Mouse (Mus musculus) intestine, embryonic 15.5 days (tissue): ENCODE data around the gene Hoxd3. TPM values are rescaled to one million over a fixed set of nuclear protein-coding genes. Genes with fewer than 3 reads are reported as not detected.

Source experiments
- ATAC-seq: fragments of 200-750 bp; cut with Nextera tagmentation; 2 replicates; pipeline ENCODE4 v1.8.0; 2017; ENCODE audit warnings: moderate TSS enrichment, moderate library complexity
- H3K27ac ChIP-seq: fragments of 300-500 bp; sonication (generic); 2 replicates; pipeline ENCODE4 v1.5.1; 2015; ENCODE audit warnings: mild to moderate bottlenecking, inconsistent platforms
- H3K27me3 ChIP-seq: fragments of 300-500 bp; sonication (generic); replicated peaks from 2 replicates; pipeline ENCODE4 v1.6.1; 2015; ENCODE audit warnings: inconsistent platforms
- H3K36me3 ChIP-seq: fragments of 300-500 bp; sonication (generic); 2 replicates; pipeline ENCODE4 v1.6.1; 2015; ENCODE audit warnings: inconsistent platforms
- H3K4me1 ChIP-seq: fragments of 300-500 bp; sonication (generic); replicated peaks from 2 replicates; pipeline ENCODE4 v1.6.1; 2015; ENCODE audit warnings: inconsistent platforms
- H3K4me2 ChIP-seq: fragments of 300-500 bp; sonication (generic); replicated peaks from 2 replicates; pipeline ENCODE4 v1.6.1; 2015; ENCODE audit warnings: mild to moderate bottlenecking, inconsistent platforms
- H3K4me3 ChIP-seq: fragments of 300-500 bp; sonication (generic); replicated peaks from 2 replicates; pipeline ENCODE4 v1.5.1; 2015; ENCODE audit warnings: inconsistent platforms
- H3K9ac ChIP-seq: fragments of 300-500 bp; sonication (generic); 2 replicates; pipeline ENCODE4 v1.6.1; 2015; ENCODE audit warnings: inconsistent platforms
- H3K9me3 ChIP-seq: fragments of 300-500 bp; sonication (generic); 2 replicates; pipeline ENCODE4 v1.6.1; 2016; ENCODE audit warnings: inconsistent platforms
- WGBS: fragments of 180-500 bp; shearing (Covaris S2); methylation state at CpG from one replicate; pipeline ENCODE4 v1.1.7; 2015; 5-methylcytosine and 5-hydroxymethylcytosine counted together
- polyA plus RNA-seq: library from polyadenylated mRNA; unstranded; fragments of >200 nt; fragmentation: Nextera tagmentation; extraction: Ambion mirVana; gene quantifications from 2 replicates; pipeline ENCODE4 v1.2.1, GENCODE M21; 2015

Hoxd3 gene
- 18.8 and 19.2 TPM in 2 replicates for polyA plus RNA-seq

DNA sequence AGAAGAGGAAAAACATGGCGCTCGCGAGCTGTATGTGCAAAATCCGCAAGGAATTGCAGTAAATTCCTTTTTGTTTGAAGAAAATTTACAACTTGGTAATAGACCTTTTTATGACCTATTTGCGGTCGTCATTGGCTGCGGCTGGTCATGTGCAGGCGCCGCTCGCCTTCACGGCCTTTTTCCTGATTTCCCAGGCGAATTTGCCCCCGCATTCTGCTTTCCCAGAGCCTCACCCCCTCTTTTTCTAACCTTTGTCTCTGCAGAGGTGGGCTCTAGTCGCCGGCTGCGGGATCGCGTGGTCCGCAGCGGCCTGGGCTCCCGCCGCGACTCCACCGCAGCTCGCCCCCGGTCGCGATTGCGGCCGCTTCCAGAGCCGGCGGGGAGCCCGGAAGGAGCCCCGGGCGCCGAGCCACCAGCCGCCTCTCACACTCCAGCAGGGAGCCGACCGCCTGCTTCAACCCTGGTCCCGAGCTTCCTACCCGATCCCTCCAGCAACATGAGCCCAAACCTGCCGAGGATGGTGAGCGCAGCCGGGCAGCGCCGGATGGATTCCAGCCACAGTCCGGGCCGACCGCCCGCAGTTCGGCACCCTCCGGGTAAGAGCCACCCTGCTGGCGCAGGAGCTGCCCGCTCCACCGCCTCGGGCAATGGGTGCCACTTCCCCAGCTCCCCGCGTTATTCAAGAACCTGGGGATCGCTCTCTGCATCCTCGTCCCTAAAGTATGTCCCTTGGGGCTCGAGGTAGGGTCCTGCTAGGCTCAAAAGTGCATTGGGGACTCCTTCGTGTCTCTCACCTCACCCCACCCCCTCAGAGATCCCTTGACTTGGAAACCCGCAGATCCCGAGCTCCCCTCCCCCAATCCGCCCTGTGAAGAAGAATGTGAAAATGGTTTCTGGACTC is at the start of gene Hoxd3, which contains the start of gene Hoxd4:
Gene Hoxd3, plus strand, starts transcription at position 207 of the 901 bp plus-strand sequence.
Gene Hoxd4, plus strand, starts transcription at position 209 of the 901 bp plus-strand sequence.
- Histone ChIP-seq H3K9ac (peak within 1 kb of the TSS; percentile 66), H3K4me3 (peak within 1 kb of the TSS; percentile 48), H3K4me2 (peak within 1 kb of the TSS; percentile 73), H3K9me3 (no peaks in the 10 kb centered on the region), H3K27me3 (peaks cover 52% of the 10 kb centered on the region), H3K27ac (peak within 1 kb of the TSS; percentile 74), H3K36me3 (no peaks in the 10 kb centered on the region), H3K4me1 (no peaks in the 10 kb centered on the region; the same call in 1 of the 2 replicates)
- ATAC-seq = peak; percentile 53
- under 1% methylated on average over 65 of the region's 65 CpGs for WGBS

DNA sequence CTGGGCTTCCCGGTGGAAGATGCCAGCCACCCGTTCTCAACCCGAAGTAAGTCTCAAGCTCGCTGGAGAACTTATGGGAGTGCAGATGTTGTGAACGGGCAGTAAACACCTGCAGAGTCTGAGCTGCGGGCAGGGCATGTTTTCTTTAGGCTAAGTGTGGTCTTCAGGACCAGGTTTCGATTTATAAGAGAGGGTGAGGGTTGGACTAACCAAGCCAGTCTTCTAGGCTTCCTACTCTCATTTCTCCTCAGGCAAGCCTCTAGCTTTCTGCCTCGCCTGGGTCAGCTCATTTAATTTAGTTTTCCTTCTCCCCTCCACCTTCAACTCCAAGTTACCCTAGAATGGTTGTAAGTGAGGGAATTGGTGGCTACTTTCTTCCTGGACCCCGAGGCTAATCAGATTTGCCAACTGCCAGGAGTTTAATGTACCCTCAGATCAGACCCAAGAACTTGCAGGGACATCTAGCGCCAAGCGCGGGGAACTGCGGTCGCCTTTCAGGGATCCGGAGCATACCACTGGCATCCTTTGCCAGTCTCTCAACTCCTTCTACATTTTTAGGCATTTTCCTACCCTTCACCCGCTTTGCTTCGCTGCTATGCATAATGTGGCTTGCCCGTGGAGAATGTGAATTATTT is 48.3 kb upstream of the Hoxd3 start:
- no peak for ATAC-seq
- Histone ChIP-seq H3K9me3 (no peaks in the 10 kb centered on the region), H3K27me3 (peaks cover 90% of the 10 kb centered on the region), H3K4me3 (no peak overlapping the region), H3K4me1 (peaks cover 18% of the 10 kb centered on the region), H3K27ac (no peak overlapping the region), H3K4me2 (no peak overlapping the region), H3K9ac (no peak overlapping the region), H3K36me3 (no peaks in the 10 kb centered on the region)
- 4% methylated on average over 18 of the region's 18 CpGs for WGBS

DNA sequence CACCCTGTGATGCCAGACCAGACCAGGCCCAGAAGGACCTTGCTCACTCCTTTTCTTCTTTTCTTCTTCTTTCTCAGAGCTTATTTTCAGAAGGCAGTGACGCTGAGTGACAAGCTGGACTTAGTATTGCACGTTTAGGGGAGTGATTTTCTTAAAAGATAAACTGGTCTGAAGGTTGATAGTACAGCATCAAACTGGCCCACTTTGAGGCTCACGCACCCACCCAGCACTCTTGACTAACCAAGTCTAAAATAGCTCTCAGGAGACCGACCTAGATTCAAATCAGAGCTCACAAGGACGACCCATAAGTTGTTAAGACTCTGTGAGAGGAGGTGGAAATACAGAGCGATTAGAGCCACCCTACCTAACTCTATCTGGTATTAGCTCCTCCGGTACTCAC is 45.3 kb upstream of the Hoxd3 start:
- WGBS = 1% methylated on average over 7 of the region's 7 CpGs
- H3K9ac ChIP-seq = no peak overlapping the region
- H3K27me3 ChIP-seq = peaks cover 87% of the 10 kb centered on the region
- H3K27ac ChIP-seq = no peak overlapping the region
- no peak for ATAC-seq
- H3K9me3 ChIP-seq = no peaks in the 10 kb centered on the region
- no peak overlapping the region for H3K4me2 ChIP-seq
- no peaks in the 10 kb centered on the region for H3K36me3 ChIP-seq
- no peak overlapping the region for H3K4me3 ChIP-seq
- H3K4me1 ChIP-seq = peaks cover 14% of the 10 kb centered on the region

DNA sequence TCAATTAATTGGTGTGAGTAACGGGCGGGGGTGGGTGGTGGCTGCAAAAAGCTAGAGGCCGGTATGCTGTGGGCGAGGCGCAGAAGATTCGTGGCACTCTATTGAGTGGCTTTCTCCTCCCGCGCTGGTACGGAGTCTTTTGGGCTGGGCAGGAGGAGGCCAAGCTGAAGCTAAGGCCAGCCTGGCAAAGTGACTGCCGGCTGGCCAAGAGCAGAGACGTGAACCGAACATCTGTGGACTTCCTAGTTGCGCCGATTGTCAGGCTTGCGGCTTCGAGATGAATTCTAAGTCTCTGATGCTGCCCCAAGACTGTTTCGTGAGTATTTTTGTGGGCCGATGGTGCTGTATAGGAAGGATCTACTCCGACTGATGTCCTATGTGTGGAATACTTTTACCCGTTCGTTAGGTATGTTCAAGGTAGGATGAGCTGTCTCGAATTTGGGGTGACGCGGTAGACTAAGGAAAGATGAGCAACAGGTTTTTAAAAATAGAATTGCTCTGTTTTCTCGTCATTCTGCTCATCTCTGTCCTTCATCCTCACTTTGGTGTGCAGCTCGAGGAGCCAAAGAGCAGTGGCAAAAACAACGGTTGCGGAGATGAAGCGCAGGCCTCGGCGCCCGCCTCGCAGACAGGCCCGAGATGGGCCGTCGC is 44.4 kb upstream of the Hoxd3 start:
- H3K9me3 ChIP-seq = no peaks in the 10 kb centered on the region
- no peak overlapping the region for H3K4me3 ChIP-seq
- no peak overlapping the region for H3K4me2 ChIP-seq
- peaks cover 10% of the 10 kb centered on the region for H3K4me1 ChIP-seq
- H3K27ac ChIP-seq = no peak overlapping the region
- H3K36me3 ChIP-seq = no peaks in the 10 kb centered on the region
- ATAC-seq = peak; percentile 21; the same call in 1 of the 2 replicates
- H3K27me3 ChIP-seq = peaks cover 85% of the 10 kb centered on the region
- no peak overlapping the region for H3K9ac ChIP-seq
- 3% methylated on average over 36 of the region's 36 CpGs for WGBS

DNA sequence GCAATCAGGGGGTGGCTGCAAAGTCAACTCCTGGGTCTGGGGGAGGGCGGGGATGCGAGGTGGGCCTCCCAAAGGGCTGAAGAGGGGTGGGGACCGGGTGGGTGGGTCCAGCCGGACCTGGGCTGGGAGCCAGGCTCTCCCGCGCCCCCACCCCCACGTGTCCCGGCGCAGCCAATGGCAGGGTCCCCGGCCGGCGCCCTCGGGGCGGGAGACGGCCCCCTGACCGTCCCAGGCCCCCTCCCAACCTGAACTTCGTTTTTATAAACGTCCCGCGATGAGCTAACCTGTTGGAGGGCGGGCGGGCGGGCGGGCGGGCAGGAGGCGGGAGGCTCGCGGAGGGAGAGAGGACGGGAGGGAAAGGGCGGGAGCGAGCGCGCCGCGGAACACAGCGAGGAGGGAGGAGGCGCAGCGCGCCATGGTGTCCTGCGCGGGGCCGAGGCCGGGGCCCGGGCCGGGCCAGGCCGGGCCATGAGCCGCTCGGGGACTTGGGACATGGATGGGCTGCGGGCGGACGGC is 43.8 kb upstream of the Hoxd3 start, which contains the start of gene Hoxd13:
Gene Hoxd13, plus strand, starts transcription at position 469 of the 516 bp plus-strand sequence.
- H3K9me3 ChIP-seq = no peaks in the 10 kb centered on the region
- no peaks in the 10 kb centered on the region for H3K36me3 ChIP-seq
- WGBS = under 1% methylated on average over 42 of the region's 51 CpGs
- peak; percentile 68 for ATAC-seq
- peaks cover 13% of the 10 kb centered on the region for H3K4me1 ChIP-seq
- H3K4me3 ChIP-seq = peak within 1 kb of the TSS; percentile 43
- H3K27ac ChIP-seq = no peak within 1 kb of the TSS
- peaks cover 85% of the 10 kb centered on the region for H3K27me3 ChIP-seq
- no peak within 1 kb of the TSS for H3K9ac ChIP-seq
- H3K4me2 ChIP-seq = peak within 1 kb of the TSS; percentile 87

DNA sequence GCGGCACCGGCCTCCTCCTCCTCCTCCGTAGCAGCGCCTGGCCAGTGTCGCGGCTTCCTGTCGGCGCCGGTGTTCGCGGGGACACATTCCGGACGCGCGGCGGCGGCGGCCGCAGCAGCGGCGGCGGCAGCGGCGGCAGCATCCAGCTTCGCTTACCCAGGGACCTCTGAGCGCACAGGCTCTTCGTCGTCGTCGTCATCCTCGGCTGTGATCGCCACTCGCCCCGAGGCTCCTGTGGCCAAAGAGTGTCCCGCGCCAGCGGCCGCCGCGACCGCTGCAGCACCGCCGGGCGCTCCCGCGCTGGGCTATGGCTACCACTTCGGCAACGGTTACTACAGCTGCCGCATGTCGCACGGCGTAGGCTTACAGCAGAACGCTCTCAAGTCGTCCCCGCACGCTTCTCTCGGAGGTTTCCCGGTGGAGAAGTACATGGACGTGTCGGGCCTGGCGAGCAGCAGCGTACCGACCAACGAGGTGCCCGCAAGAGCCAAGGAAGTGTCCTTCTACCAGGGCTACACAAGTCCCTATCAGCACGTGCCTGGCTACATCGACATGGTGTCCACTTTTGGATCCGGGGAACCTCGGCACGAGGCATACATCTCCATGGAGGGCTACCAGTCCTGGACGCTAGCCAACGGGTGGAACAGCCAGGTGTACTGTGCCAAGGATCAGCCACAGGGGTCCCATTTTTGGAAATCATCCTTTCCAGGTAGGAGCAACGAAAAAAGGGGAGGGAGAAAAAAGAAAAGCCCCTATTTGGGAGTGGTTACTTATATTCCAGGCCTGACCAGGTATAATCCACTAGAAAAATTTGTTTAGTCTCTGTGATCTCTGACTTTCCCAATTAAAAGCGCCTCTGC is 43.1 kb upstream of the Hoxd3 start:
- no peak overlapping the region for H3K27ac ChIP-seq
- H3K4me2 ChIP-seq = peak overlapping the region; percentile 87
- under 1% methylated on average over 59 of the region's 74 CpGs for whole genome bisulfite sequencing
- H3K4me3 ChIP-seq = peak overlapping the region; percentile 43
- no peaks in the 10 kb centered on the region for H3K36me3 ChIP-seq
- no peak overlapping the region for H3K9ac ChIP-seq
- peak; percentile 69 for ATAC-seq
- H3K9me3 ChIP-seq = no peaks in the 10 kb centered on the region
- H3K4me1 ChIP-seq = peaks cover 14% of the 10 kb centered on the region
- peaks cover 86% of the 10 kb centered on the region for H3K27me3 ChIP-seq

DNA sequence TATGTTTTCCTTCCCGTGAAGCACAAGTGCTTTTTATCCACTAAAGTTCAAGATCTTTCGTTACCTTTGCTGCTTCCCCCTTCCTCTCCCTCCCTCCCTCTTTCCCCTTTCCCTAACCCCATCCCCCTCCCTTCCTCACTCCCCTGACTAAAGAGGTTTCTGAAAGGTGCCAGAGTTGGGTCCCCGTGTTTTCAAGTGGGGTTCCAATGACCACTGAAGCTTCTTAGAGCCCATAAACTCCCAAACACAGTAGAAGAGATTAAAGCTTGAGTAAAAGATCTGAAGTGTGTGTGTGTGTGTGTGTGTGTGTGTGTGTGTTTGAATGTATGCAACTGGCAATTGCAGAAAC is 42.5 kb upstream of the Hoxd3 start:
- no peak for ATAC-seq
- 1% methylated on average over 3 of the region's 3 CpGs for WGBS

DNA sequence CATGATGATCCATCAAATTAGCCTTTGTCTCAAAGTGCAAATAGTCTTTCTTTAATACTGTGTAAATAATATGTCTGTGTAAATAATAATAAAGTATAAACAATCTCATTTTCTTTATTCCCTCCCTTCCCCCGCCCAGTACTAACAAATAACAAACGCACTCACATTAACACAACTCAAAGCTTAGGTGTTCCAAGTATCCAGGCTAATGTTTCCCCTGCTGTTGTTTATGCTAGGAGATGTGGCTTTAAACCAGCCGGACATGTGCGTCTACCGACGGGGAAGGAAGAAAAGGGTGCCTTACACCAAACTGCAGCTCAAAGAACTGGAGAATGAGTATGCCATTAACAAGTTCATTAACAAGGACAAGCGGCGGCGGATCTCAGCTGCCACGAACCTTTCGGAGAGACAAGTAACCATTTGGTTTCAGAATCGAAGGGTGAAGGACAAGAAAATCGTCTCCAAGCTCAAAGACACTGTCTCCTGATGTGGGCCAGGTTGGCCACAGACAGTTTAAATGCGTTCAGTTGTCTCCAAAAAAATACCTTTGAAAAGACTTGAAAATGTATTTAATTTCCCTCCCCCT is 42.0 kb upstream of the Hoxd3 start:
- H3K27me3 ChIP-seq = peaks cover 86% of the 10 kb centered on the region
- ATAC-seq = no peak
- no peaks in the 10 kb centered on the region for H3K36me3 ChIP-seq
- H3K27ac ChIP-seq = no peak overlapping the region
- H3K9ac ChIP-seq = no peak overlapping the region
- H3K9me3 ChIP-seq = no peaks in the 10 kb centered on the region
- peaks cover 14% of the 10 kb centered on the region for H3K4me1 ChIP-seq
- H3K4me3 ChIP-seq = no peak overlapping the region
- no peak overlapping the region for H3K4me2 ChIP-seq
- 2% methylated on average over 14 of the region's 14 CpGs for WGBS

More for the DNA sequence above, 42.5 kb upstream of the Hoxd3 start:
- no peak overlapping the region for H3K27ac ChIP-seq
- H3K9me3 ChIP-seq = no peaks in the 10 kb centered on the region
- no peak overlapping the region for H3K4me3 ChIP-seq
- peaks cover 86% of the 10 kb centered on the region for H3K27me3 ChIP-seq
- H3K9ac ChIP-seq = no peak overlapping the region
- peaks cover 14% of the 10 kb centered on the region for H3K4me1 ChIP-seq
- H3K4me2 ChIP-seq = no peak overlapping the region
- no peaks in the 10 kb centered on the region for H3K36me3 ChIP-seq

DNA sequence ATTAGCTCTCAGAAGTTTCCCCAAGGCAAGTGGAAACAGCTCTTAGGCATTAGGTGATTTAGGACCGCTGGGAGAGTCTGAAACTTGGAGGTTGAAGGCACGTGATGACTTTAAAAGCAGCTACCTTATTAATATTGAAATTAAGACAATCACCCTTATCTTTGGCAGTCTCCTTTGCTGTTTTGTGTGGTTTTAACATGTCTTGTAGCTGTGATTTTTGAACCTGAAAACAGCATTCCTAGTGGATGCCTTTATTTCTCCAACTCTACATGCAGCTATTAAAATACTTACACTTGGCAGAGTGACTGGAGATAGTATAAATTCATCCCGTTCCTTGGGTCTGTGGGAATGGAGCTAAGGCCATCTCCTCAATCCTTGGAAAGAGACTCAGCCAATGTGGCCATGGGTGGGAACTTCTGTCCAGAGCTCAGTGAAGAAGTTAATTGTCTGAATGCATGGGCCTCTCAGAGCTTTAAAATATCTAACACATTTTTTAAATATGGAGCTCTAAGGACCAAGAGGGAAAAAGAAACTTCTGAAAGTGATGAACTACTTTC is 41.0 kb upstream of the Hoxd3 start:
- H3K36me3 ChIP-seq = no peaks in the 10 kb centered on the region
- WGBS = 7% methylated on average over 3 of the region's 3 CpGs
- H3K4me3 ChIP-seq = no peak overlapping the region
- no peak for ATAC-seq
- H3K4me1 ChIP-seq = peaks cover 14% of the 10 kb centered on the region
- no peaks in the 10 kb centered on the region for H3K9me3 ChIP-seq
- H3K9ac ChIP-seq = no peak overlapping the region
- H3K27me3 ChIP-seq = peaks cover 88% of the 10 kb centered on the region
- H3K4me2 ChIP-seq = no peak overlapping the region
- no peak overlapping the region for H3K27ac ChIP-seq

DNA sequence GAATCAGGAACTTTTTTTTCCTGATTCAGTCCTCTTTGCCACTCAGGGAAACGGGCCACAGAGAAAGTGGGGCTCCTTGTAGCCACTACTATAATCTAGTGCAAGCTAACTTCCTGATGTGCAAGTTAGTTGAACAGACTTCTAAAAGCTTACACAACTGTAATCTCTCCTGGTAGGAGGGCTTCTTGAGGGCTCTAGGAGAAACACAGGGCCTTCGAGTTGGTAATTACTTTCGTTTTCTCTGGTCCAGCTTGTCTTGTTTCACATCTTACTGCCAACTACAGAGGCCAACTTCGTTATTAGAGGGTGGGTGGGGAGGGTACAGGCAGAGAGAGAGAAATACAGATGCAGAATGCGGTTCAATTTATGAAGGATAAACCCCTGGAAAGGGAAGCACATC is 39.9 kb upstream of the Hoxd3 start:
- peaks cover 14% of the 10 kb centered on the region for H3K4me1 ChIP-seq

More for the DNA sequence above, 39.9 kb upstream of the Hoxd3 start:
- no peak for ATAC-seq
- 0 out of 2 replicates have a peak overlapping the region, but pooled peaks have one; percentile 1 for H3K4me2 ChIP-seq
- 19% methylated on average over 5 of the region's 5 CpGs for WGBS
- no peaks in the 10 kb centered on the region for H3K9me3 ChIP-seq
- H3K9ac ChIP-seq = no peak overlapping the region
- peaks cover 90% of the 10 kb centered on the region for H3K27me3 ChIP-seq
- no peaks in the 10 kb centered on the region for H3K36me3 ChIP-seq
- H3K27ac ChIP-seq = no peak overlapping the region
- no peak overlapping the region for H3K4me3 ChIP-seq
